Mouse (Mus musculus) T-helper 1 cell (primary cell): ENCODE data around the gene Ptges.
"Not testable (repeated sequence)": the region's sequence is repeated elsewhere in the genome, so short reads cannot be mapped to it uniquely, and the experiment has no call there.

Experiments used
- in situ Hi-C: fragments of 300-600 bp; cut with MboI, MseI; formaldehyde crosslinking; loops from one replicate; pipeline ENCODE4 v1.15.1; 2025; ENCODE audit warnings: high pct_unique_total_duplicates

Ptges gene

DNA sequence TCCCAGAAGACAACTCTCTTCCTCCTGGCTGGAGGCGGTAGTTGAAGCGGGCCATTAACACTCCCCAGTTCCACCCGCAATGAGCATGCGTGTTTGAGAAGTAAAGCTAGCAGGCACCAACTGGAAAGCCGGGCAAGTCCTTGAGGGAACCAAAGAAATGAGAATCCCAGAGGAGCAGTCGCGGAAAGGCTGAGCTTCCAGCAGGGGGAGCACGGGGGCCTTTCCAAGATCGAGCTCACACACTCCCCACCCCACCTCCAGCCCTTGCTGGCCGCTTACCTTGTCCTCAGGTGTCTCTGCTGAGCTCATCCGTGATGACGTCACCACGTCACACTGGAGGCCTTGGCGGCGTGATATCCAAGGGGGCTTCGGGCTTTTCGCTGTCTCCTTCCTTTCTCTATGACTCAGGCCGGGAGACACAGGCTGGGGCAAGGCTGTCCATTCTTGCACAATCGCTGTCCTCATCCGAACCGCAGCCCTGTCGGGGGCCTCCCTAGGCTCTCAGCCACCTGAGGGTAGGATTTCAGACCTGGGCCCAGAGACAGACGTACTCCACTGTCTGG is at the start of gene Ptges:
Gene Ptges, minus strand, starts transcription at position 381 of the 563 bp plus-strand sequence.
- in situ Hi-C loops = no loop called here

DNA sequence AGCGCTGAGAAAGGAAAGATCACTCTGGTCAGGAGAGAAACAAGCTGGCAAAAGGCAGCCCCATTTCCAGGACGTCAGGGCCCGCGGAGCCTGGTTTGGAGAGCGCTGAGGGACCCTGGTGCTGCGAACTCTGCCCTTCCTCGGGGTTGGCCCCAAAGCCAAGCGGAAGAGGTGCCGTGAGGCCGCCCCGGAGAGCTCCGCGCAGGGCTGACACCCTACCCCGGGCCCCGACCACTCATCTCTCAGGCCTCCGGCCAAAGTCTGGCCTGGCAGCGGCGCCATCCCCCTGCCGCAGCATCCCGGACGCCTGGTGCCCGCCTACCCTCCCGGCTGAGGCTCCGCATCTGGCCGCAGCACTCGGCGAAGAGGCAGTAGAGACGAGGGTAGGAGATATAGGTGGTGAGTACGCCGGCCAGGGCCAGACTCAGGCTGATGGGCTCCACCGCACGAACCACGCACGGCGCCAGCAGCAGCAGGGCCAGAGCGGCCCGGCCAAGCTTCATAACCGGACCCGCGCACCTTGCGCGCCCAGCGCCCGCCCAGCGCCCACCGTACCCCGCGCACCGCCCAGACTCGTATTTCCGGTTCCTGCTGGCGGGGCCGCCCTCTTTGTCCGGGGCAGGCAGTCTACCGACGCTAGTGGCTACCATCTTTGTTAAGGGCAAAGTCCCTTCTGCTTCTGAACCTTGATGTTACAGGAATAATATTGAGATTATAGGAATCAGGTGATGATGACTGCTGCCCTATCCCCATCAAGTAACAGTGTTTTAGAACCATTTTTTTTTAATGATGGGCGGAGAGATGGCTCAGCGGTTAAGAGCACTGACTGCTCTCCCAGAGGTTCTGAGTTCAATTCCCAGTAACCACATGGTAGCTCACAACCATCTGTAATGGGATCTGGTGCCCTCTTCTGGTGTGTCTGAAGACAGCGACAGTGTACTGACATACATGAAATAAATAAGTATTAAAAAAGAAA is 38.0 kb upstream of the Ptges start, which contains the start of gene Tor1a:
Gene Tor1a, minus strand, starts transcription at position 582 of the 976 bp plus-strand sequence.
- in situ Hi-C loops = no loop called here

DNA sequence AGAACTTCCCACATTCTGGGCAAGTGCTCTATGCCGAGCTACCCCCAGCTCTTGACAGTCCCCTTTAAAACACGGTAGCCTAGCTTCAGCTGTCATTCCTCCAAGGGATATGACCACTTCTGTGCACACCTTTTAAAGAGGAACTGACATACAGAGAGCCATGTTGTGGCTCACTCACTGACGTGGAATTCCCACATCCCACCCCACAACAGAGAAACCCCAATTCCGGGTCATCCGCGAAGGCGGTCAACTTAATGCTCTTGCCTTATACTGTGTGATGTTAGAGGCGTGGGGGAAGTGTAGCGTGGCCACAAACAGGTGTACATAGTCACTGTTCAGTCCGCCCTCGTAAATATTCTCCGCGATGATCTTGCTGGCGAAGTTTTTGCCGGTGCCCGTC is 37.2 kb upstream of the Ptges start:
- in situ Hi-C loops = no loop called here

DNA sequence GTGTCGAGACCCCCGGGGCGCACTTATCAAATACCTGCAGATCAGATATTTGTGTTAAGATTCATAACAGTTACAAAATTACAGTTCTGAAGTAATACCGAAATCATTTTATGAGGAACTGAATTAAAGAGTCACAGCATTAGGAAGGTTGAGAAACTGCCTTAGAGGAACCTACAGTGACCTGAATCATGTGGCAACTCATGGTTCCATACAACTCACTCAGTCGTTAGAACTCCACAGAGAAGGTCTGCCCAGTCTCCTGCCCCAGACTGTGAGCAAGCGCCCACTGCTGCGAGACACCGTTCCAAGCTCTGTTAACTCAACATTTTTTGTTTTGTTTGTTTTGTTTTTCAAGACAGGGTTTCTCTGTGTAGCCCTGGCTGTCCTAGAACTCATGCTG is 36.0 kb upstream of the Ptges start:
- in situ Hi-C loops = no loop called here

DNA sequence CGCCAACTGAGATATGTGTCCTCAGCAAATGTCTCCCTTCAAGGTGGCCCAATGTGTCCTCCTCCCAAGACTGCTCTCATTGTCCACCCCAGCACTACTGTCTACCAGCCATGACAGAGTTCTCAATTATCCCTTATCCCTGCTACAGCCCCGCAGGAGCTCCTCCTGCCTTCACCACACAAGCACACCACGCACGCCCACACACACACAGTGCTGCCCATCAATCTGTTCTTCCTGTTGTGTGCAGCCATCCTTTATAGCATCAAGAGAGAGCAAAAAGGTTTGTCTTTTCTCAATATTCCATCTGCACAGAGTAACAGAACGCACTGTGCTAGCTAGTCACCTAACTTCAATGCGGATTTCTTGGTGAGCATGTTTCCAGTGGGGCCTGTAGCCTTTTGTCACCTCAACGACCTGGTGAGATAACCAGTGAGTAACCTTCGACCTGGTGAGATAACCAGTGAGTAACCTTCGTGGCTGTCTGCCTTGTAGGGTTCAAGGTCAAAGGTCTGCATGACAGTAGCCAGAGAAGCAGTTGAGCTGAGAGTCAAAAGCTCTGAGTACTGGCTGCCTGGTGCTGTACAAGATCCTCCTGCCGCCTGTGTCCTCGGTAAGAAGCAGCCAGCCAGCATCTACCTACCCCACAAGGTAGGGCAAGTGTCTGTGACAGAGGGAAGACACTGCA is 33.0 kb upstream of the Ptges start:
- in situ Hi-C loops = no loop called here

DNA sequence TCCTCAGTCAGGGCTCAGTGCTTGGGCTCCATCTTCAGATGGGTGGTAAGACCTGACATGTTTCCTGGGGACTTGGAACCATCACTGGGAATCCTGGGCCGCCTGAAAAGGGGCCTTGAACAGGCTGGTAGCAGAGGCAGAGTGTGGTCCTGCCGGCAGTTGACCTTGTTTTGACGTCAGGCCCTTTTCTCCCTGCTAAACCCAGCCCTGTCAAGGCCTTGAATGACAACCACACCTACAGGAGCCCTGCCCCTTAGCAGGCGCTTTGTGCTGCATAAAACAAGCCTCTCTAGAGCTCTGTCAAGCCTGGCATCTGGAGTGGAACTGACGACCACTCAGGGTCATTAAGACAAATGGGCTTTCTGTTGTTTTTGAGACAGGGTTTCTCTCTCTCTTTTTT is 30.2 kb upstream of the Ptges start:
- in situ Hi-C loops = loop anchor here (5.0 kb wide), 1 partner anchor 192 kb away; the partner anchor contains the start of gene Gpr107

DNA sequence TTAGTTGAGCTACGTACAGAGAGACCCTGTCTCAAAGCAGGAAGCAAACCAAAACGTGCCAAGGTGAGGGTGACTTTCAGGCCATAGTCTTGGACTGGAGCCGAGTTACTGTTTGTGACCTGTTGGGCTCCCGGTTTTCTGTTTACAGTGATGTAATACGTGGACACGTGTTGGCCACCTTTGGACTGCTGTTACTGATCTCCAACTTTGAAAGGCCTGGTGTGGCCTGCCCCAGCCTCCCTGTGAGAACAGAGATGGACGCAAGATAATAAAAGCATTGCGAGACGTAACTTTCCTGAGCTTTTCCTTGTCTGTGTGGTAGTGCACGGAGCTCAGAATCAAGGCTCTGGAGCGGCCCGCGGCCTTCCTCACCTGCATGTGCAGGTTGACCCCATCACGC is 29.1 kb upstream of the Ptges start:
- in situ Hi-C loops = loop anchor here (5.0 kb wide), 1 partner anchor 194 kb away; the partner anchor contains the start of gene Gpr107

DNA sequence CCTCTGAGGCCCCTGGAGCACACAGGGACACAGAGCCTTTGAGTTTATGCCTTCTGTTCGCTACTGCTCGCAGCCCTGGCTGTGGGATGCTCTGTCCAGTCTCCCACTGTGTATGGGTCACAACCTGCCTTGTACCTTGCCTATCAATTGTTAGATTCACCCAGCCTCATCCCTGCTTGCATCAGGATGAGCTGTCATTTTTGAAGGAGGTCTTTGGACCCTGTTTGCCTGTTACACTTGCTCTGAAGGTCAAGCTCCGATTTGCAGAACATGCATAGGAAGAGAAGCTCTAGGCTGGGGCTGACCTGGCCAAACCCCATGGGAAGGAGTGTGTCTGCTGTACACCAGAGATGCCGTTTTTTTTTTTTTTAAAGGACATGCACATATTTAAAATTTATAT is 27.8 kb upstream of the Ptges start:
- in situ Hi-C loops = loop anchor here (5.0 kb wide), 1 partner anchor 195 kb away; the partner anchor contains the start of gene Gpr107

DNA sequence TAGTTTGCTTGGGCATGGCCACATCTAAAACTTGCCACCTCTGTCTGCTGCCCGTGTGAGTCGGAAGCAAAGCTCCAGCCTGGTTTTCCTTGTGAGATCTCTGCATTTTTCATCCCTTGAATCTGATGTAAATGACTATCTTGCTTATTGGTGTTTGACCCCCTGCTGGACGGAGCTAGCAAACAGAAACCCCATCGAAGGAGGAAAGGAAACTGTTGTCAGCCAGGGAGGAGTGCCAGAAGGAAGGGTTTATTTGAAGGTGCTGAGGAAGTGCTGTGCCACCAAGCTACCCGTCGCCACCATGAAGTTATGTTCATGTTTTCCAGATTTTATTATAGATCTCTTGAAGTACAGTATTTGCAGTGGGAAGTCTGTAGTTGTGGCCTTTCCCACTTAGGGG is 25.1 kb upstream of the Ptges start:
- in situ Hi-C loops = loop anchor here (5.0 kb wide), 1 partner anchor 198 kb away; the partner anchor contains the start of gene Gpr107

DNA sequence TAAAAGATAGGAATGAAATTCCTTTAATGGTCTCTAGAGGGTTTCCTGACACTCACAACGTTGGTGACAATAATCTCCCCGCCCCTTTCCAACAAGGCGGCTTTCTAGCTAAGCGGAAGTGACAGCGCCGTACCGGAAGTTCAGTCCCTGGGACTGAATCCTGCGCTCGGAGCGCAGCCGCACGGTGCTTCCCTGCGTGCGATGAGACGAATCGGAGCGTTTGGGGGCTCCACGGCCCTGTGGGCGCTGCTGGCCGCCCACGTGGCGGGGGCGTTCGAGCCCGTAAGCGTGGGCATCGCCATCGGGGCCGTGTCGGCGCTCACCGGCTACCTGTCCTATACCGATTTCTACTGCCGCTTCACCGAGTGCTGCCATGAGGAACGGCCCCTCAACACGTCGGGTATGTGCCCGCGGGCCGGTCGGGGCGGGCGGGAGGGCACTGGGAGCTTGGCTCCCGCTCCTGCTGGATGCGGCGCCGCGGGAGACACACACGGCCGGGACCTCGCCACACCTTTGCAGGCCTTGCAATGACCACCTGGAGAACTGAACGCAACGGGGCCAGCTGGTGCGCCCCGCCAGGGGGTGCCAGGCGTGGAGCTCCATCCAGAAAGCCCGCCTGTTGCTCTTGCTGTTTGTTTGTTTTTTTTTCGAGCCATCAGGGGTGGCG is 23.3 kb upstream of the Ptges start, which contains the start of gene Tor1b:
Gene Tor1b, plus strand, starts transcription at position 136 of the 667 bp plus-strand sequence.
- in situ Hi-C loops = no loop called here

DNA sequence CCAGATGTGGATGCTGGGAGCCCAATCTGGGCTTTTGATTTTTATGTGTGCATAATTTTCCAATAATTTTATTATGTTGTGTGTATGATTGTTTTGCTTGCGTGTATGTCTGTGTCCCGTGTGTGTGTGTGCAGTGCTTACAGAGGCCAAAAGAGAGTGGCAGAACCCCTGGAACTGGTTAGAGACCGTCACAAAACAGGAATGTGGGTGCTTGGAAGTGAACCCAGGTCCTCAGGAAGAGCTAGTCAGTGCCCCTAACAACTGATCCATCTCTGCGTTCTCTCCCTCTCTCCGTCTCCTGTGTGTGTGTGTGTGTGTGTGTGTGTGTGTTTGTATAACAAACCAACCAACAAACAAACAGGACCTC is 22.8 kb upstream of the Ptges start:
- in situ Hi-C loops = no loop called here

DNA sequence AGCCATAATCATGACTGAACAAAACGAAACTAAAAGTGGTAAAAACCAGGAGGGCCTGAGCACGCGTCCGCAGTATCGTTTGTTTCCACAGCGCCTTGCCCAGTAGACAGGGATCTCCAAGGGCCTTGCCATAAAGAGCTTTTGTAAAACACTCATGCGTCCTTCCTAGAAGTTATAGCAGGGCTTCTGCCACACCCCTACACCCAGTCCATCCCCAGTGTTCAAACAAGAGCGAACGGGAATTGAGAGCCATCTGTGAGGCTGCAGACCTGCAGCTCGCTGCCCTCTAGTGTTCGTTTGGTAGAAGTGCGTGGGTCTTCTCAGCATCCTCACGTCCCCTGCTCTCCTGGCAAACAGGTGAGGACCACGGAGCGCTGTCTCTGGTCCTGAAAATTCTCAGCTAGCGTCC is 12.9 kb upstream of the Ptges start:
- in situ Hi-C loops = no loop called here

DNA sequence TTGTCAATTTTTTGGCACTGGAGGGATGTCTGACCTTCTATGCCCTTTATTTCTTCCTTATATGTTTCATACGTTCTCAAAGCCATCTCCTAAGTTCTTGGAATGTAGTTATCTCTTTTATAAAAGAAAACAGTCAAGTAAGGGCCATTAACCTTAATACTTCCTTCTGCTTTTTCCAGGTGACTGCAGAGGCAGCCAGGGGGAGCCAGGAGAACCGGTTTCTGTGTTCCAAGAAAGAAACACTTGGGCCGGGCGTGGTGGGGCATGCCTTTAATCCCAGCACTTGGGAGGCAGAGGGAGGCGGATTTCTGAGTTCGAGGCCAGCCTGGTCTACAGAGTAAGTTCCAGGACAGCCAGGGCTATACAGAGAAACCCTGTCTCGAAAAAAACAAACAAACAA is 12.5 kb upstream of the Ptges start:
- in situ Hi-C loops = not testable (repeated sequence)

DNA sequence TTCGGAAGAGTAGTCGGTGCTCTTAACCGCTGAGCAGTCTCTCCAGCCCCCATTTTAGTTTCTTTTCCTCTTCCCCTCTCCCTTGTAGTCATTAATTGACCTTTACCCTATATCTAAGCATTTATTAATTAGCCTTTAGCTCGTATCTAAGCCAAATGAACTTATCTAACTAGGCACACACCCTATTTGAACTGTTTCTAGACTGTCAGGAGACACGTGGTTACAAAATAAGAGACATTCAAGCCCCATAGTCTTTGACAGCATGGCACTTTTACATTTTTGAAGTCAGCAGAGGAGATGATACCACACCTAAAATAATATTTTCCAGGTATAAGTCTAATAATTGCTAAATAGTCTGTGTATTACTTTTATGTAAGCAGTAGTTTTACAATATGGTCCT is 11.9 kb upstream of the Ptges start:
- in situ Hi-C loops = no loop called here

DNA sequence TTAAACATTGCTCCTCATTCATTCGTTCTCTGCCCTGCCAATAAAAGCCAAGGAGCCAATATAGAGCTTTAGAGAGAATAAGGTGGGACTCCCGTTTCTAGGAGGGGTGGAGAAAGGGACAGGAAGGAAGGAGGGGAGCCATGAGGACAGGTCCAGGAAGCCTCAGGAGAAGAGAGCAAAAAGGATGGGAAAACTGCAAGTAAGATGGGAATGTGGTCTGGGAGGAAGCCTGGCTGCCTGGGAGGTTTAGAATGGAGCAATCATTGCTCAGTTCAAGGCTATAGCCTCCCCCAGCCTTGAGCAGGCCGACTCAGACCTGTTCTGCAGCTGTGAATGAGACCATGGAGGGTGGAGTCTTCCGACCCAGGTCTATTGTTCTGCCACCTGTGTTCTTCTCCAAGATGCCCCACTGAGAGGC is 8.9 kb upstream of the Ptges start:
- in situ Hi-C loops = no loop called here

DNA sequence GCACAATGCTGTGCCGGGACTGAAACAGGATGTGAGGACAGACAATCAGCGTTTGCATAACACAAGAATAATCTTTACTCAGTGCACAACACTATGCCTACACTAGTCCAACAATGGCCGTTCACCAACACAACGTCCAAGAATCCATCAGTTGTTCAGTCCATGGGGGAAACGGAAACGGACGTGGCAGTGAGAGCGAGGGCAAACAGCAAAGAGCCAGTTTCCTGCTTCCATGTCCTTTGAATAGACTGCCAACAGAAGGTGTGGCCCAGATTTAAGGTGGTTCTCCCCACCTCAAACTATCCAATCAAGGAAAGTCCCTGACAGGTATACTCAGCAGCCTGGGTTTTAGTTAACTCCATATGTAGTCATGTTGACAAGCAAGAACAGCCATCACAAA is 8.1 kb upstream of the Ptges start:
- in situ Hi-C loops = no loop called here

DNA sequence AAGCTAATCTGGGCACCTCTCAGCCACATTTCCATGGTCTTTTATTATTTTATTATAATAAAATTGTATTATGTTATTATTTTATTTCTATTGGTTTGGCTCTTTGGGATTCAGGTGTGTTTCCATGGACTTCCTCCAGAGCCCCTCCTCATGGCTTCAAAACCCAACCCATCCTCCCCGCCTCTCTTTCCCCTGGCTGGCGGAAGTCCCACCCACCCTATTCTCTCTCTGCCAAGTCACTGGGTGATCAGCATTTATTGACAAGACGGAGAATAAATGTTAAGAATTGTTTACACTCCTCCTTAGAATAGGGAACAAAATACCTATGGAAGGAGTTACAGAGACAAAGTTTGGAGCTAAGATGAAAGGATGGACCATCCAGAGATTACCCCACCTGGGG is 7.1 kb upstream of the Ptges start:
- in situ Hi-C loops = no loop called here

DNA sequence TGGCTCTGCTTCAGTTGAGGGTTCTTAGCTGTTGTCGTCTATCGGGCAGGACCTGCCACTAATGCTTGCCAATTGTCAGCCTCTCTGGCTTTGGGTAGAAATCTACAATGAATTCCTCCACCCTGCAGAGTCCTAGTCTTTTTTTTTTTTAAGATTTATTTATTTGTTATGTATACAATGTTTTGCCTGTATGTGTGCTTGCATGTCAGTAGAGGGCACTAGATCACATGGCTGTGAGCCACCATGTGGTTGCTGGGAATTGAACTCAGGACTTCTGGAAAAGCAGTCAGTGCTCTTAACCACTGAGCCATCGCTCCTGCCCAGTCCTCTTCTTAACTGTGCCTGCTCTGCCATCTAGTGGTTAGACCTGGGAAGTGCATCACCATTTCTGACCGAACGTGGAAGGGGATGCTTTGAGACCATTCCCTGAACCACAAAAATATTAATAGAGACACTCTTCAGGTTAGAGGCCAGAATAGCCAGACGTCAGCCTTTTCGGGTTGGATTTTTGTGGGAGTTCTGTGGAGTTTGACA is 4.3 kb upstream of the Ptges start:
- in situ Hi-C loops = no loop called here

DNA sequence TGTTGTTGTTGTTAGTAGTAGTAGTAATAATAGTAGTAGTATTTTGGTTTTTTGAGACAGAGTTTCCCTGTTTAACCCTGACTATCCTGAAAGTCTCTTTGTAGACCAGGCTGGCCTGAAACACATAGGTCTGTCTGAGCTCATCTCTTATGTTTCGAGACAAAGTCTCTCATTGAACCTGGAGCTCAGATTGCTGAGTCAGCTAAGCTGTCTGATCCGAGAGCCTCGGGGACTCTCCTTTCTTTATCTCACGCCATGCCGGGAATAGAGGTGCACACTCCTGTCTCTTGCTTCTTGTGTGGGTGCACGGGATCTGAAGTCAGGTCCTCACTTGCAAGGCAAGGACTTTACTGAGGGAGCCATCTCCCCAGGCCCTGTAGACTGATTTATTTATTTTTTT is 3.4 kb upstream of the Ptges start:
- in situ Hi-C loops = no loop called here

DNA sequence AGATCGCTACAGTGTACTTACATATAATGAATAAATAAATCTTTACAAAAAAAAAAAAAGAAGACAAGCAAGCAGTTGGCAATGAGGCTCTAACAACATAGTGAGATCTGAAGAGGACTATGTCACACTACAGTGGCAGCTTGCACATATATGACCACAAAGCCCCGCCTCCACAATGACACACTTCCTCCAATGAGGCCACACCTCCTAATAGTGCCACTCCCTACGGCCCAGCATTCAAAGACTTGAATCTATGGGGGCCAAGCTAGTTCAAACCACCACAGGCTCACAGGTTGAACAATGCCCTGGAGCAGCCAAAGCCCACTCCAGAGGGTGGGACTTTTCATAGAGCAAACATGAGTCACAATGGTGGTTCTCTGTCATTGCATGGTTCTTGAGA is 2.3 kb upstream of the Ptges start:
- in situ Hi-C loops = no loop called here

DNA sequence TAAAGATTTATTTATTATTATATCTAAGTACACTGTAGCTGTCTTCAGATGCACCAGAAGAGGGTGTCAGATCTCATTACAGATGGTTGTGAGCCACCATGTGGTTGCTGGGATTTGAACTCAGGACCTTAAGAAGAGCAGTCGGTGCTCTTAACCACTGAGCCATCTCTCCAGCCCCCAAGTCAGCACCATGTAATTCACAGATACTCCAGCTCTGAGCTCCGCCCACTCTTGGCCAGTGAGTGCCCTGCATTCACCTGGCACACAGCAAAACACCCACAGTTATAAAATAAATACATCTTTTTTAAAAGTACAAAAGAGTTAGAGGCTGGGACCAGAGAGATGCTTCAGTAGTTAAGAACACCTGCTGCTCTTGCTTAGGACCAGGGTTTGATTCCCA is 1.2 kb upstream of the Ptges start:
- in situ Hi-C loops = not testable (repeated sequence)
